Mouse (Mus musculus) spleen, adult 10 weeks (tissue): ENCODE measurements around the gene Rasal3. TPM values are rescaled to one million over a fixed set of nuclear protein-coding genes. Genes with fewer than 3 reads are reported as not detected.

Experiments used
- polyA plus RNA-seq: library from polyadenylated mRNA; stranded (reverse); fragments of 350-450 nt; fragmentation: Illumina TruSeq; extraction: RNeasy Lipid Tissue Mini Kit (QIAGEN cat#74804); gene quantifications from one replicate; pipeline ENCODE4 v1.2.3, GENCODE M21; 2015; ENCODE audit warnings: low replicate concordance; ENCODE audit not compliant: insufficient read depth

The Rasal3 gene
- 232 TPM for polyA plus RNA-seq

DNA sequence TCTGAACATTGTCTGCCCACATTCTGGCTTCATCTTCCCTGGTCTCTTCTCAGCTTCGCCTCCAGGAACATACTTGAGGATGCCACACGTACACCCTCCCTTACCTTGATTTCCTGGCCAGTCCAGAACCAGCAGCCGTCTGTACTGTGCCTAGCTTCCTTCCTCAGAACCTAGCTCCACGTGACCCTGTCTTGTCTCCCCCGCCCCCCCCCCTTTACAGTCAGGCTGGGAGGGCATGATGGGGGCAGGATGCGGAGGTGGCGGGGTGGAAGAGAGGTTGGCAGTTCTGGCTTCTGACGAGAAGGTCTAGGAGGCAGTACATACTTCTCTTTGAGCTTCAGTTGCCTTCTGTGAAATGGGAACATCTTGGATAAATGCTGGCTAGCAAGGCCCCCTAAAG lies at the start of gene Rasal3:
TSS of gene Rasal3 (minus strand) at position 167 of the 400 bp plus-strand sequence.

DNA sequence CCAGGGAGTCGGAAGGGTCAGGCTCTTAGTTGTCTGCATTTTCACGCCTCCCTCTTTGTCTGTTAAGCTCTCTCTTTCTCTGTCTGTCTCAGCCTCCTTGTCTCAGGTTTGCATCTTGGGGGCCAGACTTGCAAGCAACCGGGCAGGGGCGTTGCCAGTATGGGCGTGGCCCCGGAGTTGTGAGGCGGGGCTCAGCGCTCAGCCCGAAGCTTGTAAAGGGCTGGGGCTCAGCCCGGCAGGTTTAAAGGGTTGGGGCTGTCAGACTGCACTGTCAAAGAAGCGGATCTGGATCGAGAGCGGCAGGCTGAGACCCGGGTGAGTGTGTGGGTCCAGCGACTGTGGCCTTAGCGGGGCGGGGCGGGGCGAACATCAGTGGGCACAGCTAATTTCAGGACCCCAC lies 49.1 kb upstream of the Rasal3 start, which contains the start of gene Cyp4f39:
TSS of gene Cyp4f39 (plus strand) at position 242 of the 400 bp plus-strand sequence.

GRCm38 (mm10) chr17:32424034-32424433 lies 20.7 kb upstream of the Rasal3 start, which contains the start of gene Pglyrp2:
Pglyrp2 (minus strand) TSS chr17:32424167.

DNA sequence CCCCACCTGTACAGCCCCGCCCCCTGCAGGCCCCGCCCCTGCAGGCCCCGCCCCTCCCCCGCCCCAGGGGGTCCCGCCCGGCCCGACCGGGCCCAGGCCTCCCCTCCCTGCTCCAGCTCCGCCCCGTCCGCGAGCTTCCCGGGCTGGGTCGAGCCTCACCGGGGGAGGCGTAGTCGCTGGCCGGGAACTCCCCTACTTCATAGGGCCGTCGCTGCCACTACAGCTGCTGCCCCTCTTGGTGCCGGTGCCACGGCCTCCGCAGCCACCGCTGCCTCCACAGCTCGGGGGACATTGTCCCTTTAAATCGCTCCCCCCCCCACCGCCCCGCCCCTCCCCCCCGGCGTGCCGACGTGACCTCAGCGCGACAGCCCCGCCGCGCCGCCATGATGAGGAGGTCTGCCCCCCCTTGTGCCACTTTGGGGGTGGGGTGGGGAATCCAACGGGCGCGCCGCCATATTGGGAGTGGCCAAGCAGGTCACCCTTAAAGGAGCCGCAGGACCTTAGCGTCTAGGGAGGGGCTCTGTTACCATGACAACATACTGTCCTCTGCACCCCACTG lies 14.2 kb downstream of the Rasal3 start, which contains the start of gene Wiz:
TSS of gene Wiz (minus strand) at position 339 of the 559 bp plus-strand sequence.

DNA sequence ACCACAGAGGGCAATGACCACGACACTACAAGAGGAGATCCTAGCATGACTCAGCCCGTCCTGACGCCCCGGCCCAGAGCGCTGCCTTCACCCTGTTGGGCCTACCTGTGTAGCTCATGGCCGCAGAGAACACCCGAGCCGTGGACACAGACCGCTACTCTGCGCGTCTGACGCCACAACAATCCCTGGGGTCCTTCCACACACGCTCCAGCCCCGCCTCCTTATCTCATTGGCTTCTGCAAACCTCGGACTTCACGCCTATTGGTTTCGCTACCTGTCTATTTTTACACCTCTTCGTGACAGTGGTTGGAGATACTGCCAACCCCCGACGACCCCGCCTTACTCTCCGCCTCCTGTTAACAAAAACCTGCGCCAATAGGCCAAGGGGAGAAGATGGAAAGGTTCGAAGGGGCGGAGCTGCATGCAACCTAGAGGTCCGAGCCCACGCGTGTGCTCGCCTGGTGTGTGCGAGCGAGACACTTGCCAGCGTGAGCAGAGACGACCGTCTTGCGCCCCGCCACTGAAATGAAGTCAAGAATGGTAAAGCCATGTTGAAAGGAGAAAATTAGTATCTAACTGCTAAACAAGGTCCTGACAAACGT lies 52.9 kb downstream of the Rasal3 start, which contains the start of gene Akap8l:
TSS of gene Akap8l (minus strand) at position 226 of the 602 bp plus-strand sequence.

Other genes starting within 250 kb of the Rasal3 start
- gene Notch3, start 236.7 kb downstream of the Rasal3 start, polyA plus RNA-seq: 2.9 TPM
- 0.98 TPM for gene Ephx3, start 214.0 kb downstream of the Rasal3 start, polyA plus RNA-seq
- 61.0 TPM for gene Brd4, start 118.9 kb downstream of the Rasal3 start, polyA plus RNA-seq
- gene Akap8, start 82.3 kb downstream of the Rasal3 start, polyA plus RNA-seq: 272 TPM
- 148 TPM for gene Akap8l, start 53.0 kb downstream of the Rasal3 start, polyA plus RNA-seq
- gene Wiz, start 14.1 kb downstream of the Rasal3 start, polyA plus RNA-seq: 11.0 TPM
- gene Pglyrp2, start 20.6 kb upstream of the Rasal3 start, polyA plus RNA-seq: 30.3 TPM
- 0.29 TPM for gene Cyp4f39, start 49.1 kb upstream of the Rasal3 start, polyA plus RNA-seq
- 1.5 TPM for gene Cyp4f17, start 102.5 kb upstream of the Rasal3 start, polyA plus RNA-seq
- gene Cyp4f16, start 133.0 kb upstream of the Rasal3 start, polyA plus RNA-seq: 57.9 TPM
- gene Cyp4f37, start 217.7 kb upstream of the Rasal3 start, polyA plus RNA-seq: 2.5 TPM